Mouse (Mus musculus): Measurements from ENCODE around the gene Chn2.
A peak's percentile ranks its signal among the peaks of the same experiment; 100 is the strongest.

Gene Chn2

DNA sequence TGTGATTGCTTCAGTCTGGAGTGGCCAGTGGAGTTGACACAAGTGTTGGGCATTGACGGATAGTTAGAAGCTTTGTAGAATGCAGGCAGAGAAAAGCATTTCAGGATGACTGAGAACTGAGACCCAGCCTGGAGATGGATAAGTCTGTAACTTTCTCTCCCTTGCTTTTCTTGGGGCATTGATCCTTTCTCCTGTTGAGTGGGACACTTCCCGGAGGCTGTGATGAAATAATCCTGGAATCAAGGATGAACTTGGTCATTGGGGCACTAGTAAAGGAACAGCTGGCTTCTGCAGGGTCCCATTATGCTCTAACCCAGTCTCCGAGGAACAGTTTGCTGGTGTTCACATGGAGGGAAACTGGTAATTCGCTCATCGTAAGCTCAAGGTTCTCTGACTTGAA is 4.2 kb downstream of the Chn2 start:
- DNase-seq: no peak

DNA sequence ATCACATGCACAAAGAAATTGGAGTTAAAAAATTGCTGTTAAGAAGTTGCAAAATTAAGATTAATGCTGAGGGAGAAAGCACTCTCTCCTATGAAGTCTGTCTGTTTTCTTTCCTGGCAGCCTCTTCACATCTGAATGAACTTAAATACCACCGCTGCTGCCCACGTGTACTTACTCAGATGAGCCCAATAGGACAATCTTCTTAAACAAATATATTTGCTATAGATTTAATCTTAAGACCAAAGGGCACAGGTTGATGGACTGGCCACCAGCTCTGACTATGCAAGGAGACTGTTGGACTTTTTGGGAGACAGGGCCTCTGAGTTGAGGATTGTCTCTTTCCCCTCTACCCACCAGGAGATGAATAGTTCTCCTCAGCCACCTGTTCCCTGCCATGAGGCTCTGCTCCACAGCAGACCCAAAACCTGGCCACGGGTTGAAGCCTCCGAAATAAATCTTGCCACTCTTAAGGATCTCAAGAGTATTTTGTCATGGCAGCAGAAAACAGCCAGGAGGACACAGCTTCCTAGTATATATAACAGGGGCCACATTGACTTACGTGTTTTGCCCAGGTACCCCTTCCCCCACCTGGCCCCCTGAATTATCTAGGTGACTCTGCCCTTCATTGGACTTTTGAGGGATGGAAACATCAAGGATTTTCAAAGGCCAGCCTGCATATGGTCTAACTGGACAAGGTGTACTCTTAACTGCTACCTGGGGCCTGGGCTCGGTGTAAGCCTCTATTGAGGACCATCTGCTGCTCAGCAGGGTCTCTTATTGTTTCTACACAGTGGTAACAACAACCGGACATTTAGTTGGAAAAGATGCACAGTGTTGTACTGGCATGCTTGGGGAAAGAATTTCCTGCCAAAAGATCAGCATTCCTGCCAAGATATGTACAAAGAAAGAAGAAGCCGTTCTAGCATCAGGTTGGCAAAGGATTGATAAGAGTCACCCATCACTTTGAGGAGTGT is 6.7 kb downstream of the Chn2 start:
- peak; percentile 56 to 83 for DNase-seq

DNA sequence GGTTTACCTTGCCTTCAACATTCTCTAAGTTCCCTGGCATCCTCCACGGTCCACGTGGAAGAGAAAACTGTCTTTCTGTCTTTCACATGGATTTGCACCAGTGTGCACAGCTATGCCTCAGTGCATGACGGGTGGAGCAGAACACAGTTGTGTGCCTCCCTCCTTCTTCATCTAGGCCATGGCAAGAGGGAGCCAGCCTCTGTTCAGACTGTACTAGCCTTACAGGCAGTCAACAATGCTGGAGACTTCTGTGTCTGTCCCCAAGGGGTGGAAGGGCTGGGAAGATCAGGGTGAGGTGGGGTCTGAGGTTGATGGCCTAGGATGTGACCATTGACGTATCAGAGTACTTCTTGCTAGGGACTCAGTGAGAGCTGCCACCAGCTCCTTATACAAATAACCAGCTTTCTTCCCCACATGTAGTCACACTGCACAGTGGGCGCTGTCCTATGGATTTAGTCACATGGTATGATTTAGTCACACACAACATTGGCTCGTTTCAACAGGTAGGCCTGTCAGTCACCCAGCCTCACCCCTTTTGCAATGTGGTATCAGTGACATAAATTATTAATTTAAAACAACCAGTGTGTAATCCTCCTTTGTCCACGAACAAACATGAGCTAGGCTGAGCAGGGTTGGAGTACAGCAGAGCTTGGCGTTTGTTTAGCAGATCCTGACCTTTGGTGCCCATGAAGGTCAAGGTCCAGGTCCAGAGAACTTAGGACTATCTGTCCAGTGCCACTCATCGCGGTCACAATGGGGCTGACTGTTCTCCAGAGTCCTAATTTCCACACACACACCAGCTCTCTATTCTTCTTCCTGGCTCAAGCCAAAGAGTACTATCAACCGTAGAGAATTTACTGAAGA is 7.8 kb downstream of the Chn2 start:
- no peak for DNase-seq

DNA sequence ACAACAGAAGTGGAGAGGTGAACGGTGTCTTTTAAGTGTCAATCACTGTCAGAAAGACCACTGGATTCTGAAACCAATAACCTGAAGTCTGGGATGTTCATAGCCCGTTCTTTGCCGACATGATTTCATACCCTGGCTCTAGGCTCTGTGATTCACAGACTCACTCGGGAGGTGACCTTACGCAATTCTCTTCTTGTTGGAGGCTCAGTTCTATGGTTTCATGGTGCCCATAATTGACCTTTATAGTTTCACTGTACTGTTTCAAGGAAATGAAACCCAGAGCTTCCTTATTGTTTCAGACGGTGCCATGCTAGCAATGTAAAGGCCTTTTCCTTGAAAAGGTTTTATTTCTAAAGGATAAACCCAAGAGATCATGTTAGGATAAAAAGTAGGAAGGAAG is 9.4 kb downstream of the Chn2 start:
- DNase-seq: no peak

DNA sequence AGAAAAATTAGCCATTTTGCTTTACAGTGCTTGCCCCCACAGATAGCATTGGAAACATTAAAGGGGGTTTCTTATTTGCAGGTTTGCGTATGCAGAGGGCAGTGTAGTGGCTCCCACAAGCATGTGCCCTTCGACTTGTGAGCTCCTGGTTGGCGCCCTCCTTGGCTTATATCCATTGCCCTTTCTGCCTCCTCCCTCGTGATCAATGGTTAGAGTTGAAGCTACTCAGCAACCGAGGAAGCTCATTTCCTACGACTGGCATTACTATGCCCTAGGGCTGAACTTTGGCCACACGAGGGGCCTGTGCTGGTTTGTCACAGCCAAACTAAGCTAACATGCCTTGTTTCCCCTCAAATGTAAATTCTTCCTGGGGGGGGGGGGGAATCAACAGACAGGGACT is 11.8 kb downstream of the Chn2 start:
- no peak for DNase-seq

DNA sequence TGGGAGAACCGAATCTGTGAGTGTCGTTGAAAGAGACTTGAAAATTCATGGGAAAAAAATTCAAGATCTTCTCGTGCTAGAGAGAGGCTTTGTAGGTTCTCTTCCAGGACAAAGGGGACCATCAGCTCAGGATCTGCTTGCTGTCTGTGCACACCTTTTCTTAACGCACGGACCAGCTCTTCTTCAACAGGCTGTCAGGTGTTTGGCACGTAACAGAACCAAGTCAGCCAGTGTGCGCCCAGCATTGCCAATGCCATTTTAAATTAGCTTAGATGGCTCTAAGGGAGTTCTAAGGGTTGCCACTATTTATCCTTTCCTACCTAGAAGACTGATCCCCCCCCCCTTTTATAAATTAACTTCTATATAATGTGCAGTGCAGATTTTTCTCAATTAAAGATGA is 12.8 kb downstream of the Chn2 start:
- no peak for DNase-seq

DNA sequence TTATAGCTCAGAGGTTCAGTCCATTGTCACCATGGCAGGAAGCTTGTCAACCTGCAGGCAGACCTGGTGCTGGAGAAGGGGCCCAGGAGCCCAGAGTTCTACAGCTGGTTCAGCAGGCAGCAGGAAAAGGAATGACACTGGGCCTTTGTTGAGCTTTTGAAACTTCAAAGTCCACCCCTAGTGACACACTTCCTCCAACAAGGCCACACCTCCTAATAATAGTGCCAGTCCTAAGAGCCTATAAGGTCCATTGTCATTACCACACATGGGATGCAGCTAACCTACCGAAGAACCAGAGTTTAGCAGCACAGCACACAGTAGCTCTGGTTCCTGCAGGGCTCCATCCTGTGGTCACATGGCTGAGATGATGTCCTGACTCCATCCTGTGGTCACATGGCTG is 13.3 kb downstream of the Chn2 start:
- DNase-seq: peak in 1 of 2 experiments; percentile 13

DNA sequence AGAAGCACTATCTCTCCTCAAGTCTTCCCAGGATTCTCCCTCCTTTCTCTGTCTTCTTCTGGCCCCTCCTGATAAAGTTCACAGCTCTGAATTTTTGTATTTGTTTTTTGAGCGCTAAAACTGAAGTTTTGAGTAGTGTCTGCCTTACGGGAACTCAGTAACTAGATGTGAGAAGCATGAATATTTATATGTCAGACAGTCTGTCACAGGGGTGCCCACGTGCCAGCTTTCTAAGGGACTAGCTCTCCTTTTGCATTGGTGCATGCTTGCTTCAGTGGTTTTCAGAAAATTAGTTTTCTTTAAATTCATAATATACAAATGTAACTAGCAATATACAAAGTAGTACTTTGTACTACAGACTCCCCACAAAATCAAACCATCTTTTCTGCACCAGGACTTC is 14.0 kb downstream of the Chn2 start:
- no peak for DNase-seq

DNA sequence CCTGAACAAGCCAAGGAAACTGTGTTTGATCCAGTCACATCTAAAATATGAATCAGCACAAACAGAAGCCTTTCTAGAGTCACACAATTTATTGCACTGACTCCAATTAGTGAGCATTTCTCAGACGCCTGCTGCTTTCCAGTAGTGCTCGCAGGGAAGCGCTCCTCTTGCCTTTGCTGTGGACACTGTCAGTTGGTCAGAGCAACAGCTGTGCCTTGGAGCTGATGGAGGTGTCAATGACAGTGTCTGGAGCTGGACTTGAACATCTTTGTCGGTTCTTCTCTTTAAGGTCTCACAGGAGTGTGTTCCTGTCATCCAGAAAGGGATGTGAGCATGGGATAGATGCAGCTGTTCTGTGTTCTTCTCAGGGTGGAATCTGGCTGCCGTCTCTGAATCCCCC is 16.0 kb downstream of the Chn2 start:
- no peak for DNase-seq

DNA sequence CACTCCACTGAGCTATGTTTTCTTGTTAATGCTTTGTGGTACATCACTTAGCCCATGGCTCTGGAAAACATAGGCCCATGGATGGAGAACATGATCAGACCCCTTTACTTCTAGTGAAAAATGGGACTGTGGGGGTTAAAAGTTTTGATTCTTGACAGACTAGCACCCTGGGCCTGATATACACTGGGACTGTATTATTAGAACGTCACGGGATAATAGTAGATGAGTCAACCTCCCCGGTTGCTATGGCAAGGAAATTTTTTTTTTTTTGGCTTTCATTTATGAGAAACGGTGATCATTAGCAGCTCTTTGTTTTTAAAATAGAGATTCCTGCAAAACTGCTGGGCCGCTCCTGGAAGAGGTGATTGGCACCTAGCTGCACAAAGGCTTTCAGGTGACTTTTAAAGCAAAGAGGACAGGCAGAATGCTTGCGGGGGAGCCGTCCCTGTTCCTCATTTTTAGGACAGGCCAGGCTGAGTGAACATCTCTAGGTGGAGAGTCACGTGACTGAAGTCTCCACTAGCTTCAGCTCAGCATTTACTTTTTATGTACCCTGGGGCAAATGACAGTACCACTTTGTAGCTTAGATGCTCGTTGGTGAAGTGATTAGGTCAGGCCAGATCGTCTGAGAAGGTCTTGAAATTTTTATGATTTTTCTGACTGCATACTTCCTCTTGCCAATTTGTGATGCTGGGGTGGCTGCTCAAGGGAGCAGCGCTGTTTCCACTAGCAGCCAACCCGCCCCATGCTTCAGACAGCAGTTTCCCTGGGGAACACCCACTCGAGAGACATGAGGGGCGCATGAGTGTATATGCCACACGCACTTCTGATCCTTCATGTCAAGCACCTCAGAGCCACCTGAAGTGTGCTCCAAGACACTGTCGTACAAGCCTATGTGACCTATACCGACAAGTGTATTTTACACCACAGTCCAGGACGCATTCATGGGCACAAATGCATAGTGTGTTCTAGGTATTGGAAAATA is 17.5 kb downstream of the Chn2 start:
- no peak for DNase-seq

DNA sequence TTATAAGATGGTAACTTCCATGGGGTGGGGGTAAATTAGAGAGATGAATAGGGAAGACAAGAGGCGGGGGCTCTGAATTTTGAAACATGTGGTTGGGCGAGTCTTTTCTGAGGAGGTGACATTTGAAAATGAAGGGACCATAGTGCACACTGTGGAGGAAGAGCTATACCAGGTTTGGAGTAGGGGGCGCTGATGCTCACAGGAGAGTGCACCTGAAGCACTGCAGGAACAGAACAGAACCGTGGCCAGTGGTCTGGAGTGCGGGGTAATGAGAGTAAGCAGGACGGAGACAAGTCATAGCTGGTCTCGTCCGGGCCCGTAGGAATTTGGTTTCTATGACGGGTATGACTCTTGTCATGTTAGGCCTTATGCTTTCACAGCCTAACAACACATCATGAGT is 18.3 kb downstream of the Chn2 start:
- no peak for DNase-seq

DNA sequence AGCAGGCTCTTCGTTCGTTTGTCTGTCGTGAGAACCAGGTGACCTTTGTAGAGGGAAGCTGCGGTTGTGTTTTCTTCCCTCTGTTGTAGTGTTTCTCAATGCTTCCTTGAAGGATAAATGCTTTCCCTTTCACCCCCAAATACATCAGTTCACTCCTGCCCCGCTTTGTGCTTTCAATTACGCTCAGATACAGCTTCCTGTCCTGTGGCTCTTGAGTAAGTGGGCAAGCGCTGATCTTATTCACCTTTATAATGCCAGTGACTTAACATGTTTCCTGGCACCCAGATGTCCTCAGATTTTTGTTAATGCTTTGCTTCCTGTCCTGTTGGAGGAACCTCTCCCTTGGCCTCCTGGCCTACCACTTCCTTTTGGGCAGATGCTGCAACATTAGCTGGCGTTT is 19.5 kb downstream of the Chn2 start:
- DNase-seq: no peak

DNA sequence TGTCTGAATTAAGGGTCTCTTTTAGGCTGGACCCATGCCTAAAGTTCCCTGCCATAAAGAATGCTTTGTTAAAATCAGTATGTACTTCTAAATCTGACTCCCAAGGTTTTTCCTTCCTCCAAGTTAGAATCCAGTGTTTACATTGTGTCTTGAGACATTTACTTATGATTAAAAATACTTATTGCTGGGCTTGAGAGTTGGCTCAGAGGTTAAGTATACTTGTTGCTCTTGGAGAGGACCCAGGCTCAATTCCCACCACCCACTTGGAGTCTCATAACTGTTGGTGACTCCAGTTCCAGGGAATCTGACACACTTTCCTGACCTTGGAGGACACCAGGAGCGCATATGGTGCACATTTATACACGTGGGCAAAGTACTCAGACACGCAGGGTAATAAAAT is 20.9 kb downstream of the Chn2 start:
- DNase-seq: no peak

DNA sequence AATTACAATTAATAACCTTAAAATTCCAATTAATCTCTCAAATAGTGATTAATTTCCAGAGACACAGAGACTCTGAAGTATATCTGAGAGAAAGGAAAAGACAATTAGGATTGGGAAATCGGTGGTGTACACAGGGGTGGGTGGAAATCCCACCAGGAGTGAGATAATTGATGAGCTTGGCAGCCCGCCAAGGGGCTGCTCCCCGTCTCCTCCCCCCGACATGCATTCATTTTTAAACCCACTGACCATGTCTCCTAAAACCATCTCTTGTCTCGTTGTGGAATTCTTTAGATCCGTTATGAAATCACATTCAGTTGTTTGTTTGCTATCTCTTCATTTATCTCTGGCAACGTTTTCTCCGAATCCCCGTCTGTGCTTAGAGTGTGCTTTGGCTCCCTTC is 22.0 kb downstream of the Chn2 start:
- no peak for DNase-seq

DNA sequence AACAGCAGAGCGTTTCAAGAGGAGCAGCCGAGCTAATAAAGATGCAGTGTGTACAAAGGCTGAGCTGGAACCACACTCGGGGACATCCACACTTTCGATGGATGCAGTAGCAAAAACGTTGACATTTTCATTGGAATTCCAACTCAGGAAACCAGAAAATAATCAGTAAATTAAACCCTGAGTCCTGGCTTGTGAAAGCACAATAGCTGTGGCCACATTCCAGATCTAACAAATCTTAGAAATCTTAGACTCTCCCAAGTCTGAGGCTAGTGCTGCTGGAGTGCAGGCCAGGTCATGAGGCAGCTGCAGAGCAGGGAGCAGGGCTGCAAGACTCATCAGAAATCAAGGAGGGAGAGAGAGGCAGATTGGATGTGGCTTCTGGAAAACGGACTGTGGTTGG is 24.5 kb downstream of the Chn2 start:
- no peak for DNase-seq

DNA sequence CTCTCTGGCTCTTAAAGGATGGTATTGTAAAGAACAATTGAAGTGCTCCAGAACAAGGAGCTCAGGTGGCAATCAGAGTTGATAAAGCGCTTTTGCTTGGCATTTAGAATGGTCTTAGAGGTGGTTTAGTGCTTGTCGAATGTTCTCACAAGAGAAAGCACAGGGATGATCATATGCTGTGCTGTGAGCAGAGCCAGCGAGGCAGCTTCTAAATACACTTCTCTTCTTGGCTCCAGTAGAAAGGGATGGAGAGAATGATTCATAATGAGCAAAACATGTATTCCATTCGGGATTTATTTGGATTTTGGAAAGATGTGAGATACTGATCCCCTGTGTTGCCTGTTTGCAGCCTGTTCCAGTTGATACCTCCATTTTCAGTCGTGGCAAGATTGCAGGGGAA is 28.0 kb downstream of the Chn2 start:
- no peak for DNase-seq

DNA sequence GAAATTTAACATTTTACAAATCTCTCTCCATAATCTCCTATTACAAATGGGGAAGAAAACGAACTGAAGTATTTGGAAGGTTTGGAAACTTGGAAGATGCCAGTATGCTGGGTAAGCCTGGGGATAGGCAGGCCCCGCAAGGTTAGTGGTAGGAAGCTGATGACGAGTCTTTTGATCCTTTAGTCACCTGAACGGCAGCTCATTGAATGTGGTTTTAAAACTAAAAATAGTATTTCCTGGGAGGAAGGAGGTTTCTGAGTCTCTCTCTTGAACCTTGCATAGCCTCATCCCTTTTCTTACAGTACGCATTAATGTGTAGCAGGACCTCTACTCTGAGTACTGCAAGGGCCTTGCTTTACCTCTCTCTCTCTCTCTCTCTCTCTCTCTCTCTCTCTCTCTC is 29.5 kb downstream of the Chn2 start:
- DNase-seq: no peak

DNA sequence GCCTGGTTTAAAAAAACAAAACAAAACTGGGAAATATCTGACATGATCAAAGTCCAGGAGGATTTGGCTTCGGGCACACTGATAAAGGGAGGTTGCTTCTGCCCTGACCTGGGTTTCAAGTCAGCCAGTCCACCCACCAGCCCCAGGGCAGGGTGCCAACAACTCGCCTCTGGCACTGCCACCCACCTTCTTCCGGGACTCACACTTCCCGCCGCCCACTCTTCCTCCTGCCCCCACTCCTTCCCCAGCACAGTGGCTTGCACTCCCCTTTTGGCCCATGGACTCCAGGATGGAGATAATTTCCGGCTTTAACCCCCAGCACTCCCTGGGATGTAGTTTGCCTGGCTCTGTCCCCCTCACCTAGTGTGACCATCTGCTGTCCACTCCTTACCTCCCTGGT is 31.4 kb downstream of the Chn2 start:
- DNase-seq: peak; percentile 96 to 97

DNA sequence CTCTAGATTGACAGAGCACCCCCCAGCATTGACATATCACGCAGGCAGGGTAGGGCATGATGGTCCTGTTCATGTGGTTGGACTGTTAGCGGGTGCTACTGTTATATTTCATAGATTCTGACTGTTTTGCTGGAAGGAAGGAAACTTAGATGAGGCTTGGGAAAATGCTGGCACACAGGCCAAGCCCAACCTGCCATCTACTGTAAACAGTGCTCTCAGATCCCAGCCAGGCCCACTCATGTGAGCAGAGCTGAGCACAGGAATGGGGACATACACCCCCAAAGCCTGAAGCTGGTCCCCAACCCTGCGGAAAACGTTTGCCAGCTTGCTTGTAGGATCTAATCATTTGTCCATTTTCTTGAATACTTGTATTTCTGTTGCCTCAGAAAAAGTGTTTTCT is 32.1 kb downstream of the Chn2 start:
- peak in 1 of 2 experiments; percentile 59 for DNase-seq

DNA sequence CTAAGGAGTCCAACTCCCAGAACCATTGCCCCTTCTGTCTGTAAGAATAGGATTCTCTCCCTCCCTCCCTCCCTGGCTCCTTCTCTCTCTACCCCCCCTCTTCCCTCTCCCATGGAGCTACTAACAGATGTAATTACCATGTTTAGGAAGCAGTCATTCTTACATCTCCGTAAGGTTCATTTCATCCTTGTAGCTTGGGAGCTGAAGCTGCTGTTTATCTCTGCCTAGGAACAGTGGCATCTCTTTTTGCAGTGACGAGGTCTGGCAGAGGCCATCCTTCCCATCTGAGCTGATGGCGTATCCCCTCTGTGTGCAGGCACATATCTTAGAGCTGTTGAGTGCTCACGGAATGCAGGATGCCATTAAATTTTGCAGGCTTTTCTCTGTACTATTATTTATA is 35.1 kb downstream of the Chn2 start:
- DNase-seq: no peak

DNA sequence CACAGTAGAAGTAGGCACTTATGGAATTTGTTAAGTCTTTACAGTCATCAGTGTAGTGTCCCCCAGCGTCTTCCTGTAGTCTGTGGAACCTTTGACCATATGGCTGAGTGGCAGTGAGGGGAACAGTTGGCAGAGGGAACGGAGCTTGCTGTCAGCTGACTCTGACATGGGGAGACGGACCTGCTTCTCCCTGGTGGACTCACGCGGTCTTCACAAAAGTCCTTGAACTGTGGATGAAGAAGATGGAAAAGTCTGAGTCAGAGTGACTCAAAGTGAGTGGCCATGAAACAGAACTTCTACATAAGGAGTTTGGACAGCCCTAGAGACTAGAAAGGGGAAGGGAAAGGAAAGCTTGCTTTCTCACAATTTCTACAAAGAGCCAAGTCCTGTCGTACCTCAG is 36.1 kb downstream of the Chn2 start:
- DNase-seq: peak; percentile 51 to 81

DNA sequence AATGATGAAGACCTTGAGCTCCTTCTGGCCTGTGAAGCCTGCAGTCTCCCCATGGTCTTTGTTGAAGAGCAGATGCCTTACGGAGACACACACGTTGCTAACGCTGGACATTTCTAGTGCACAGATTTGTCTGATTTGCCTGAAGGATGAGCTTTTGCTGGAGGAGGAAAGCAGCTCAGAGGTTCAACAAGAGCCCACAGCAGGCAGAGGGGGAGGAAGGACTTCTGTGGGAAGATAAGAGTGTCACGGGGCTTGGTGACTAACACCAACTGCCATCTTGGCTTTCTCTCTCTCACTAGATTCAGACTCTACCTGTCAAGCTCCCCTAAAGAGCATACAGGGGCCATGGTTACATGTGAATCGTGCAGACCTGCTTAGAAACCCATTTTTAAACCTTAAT is 37.3 kb downstream of the Chn2 start:
- no peak for DNase-seq

DNA sequence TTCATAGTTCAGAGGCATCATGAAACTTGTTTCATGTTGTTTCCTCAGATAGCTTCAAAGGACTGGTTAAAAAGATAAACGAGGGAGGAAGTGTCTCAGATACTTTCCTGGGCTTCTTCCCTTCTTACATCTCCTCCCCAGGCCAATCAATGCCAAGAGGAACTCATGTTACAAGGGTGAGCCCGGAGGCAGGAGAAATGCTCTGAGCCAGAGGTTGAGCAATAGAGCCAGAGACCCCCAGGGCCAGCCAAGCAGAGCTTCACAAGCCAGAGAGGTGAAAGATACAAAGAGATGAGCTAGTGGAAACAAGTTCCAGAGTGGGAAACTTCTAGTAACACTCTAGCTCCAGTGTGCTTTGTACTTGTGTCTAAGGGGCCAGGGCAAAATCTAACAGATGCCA is 38.9 kb downstream of the Chn2 start:
- DNase-seq: no peak

All from cerebellum, postnatal 14 days (tissue).